In genomic region chr16:73877973-73878372, GRCm38 (mm10) we compare ENCODE assay signal across 20 mouse cellular contexts.
DNase-seq lines count a peak whose midpoint lies in the region; ATAC-seq and TF ChIP-seq lines count a peak whose summit lies in the region.
"Had no signal": no experiment of that assay in that cellular context is flagged by ENCODE, and none has a peak within 500 bp of the region (broad histone marks: within the 10 kb centered on the region; RNA-seq: fewer than 3 reads in every experiment).

No protein-coding gene starts in this region.

- H3K27me3 ChIP-seq in embryonic facial prominence, embryonic 14.5 days (replicated peaks; ENCODE audit: control insufficient read depth, insufficient read depth, low read length): no peaks in the 10 kb centered on the region
- H3K27me3 ChIP-seq in embryonic facial prominence, embryonic 10.5 days (replicated peaks; ENCODE audit: low read depth, poor library complexity, severe bottlenecking): no peaks in the 10 kb centered on the region
- H3K27me3 ChIP-seq in kidney, adult 2 months (replicated peaks; ENCODE audit: control insufficient read depth, insufficient read depth, low read length): no peaks in the 10 kb centered on the region
- H3K27me3 ChIP-seq in midbrain, postnatal 0 days (ENCODE audit: insufficient read depth, low read length): no peaks in the 10 kb centered on the region
- H3K27me3 ChIP-seq in midbrain, embryonic 16.5 days (ENCODE audit: control insufficient read depth, insufficient read depth, low read depth, low read length): no peaks in the 10 kb centered on the region
- H3K27me3 ChIP-seq: forebrain, embryonic 13.5 days; heart, embryonic 12.5 days had no signal

- TF ChIP-seq CTCF in kidney, adult 2 months (conservative IDR thresholded peaks at IDR 0.05; ENCODE audit: insufficient read depth, insufficient read length, low read depth, low read length): no peak
- no peak for TF ChIP-seq CTCF in midbrain, postnatal 0 days (IDR thresholded peaks at IDR 0.05)

- H3K4me2 ChIP-seq in embryonic facial prominence, embryonic 14.5 days (ENCODE audit: low read depth, low read length): no peak overlapping the region
- H3K4me2 ChIP-seq in midbrain, postnatal 0 days (ENCODE audit: low read depth, low read length, poor library complexity, severe bottlenecking): no peak overlapping the region
- no peak overlapping the region for H3K4me2 ChIP-seq in midbrain, embryonic 16.5 days (ENCODE audit: low read length)
- H3K4me2 ChIP-seq: forebrain, embryonic 13.5 days; heart, embryonic 12.5 days; hindbrain, embryonic 14.5 days had no signal

- H3K9me3 ChIP-seq in embryonic facial prominence, embryonic 14.5 days (ENCODE audit: control insufficient read depth, low read length): no peaks in the 10 kb centered on the region
- no peaks in the 10 kb centered on the region for H3K9me3 ChIP-seq in embryonic facial prominence, embryonic 10.5 days
- H3K9me3 ChIP-seq in midbrain, postnatal 0 days (ENCODE audit: low read length): no peaks in the 10 kb centered on the region
- H3K9me3 ChIP-seq in midbrain, embryonic 16.5 days (replicated peaks; ENCODE audit: control insufficient read depth, low read length, poor library complexity, severe bottlenecking): no peaks in the 10 kb centered on the region
- H3K9me3 ChIP-seq: forebrain, embryonic 13.5 days; G1E; heart, embryonic 12.5 days; hindbrain, embryonic 10.5 days had no signal

- no peaks in the 10 kb centered on the region for H3K4me1 ChIP-seq in embryonic facial prominence, embryonic 14.5 days (ENCODE audit: control insufficient read depth, insufficient read depth, low read length)
- H3K4me1 ChIP-seq in embryonic facial prominence, embryonic 10.5 days: no peaks in the 10 kb centered on the region
- H3K4me1 ChIP-seq in kidney, adult 2 months (ENCODE audit: control insufficient read depth, insufficient read depth, low read length): no peaks in the 10 kb centered on the region
- H3K4me1 ChIP-seq in midbrain, postnatal 0 days (ENCODE audit: insufficient read depth, low read length): no peaks in the 10 kb centered on the region
- no peaks in the 10 kb centered on the region for H3K4me1 ChIP-seq in midbrain, embryonic 16.5 days (ENCODE audit: control insufficient read depth, insufficient read depth, low read length)
- H3K4me1 ChIP-seq: forebrain, embryonic 13.5 days; heart, embryonic 12.5 days; hindbrain, embryonic 10.5 days had no signal

- no peak overlapping the region for H3K27ac ChIP-seq in embryonic facial prominence, embryonic 14.5 days (replicated peaks; ENCODE audit: low read depth, low read length)
- no peak overlapping the region for H3K27ac ChIP-seq in embryonic facial prominence, embryonic 10.5 days (replicated peaks)
- H3K27ac ChIP-seq in kidney, adult 2 months (ENCODE audit: insufficient read depth, low read depth, low read length): no peak overlapping the region
- H3K27ac ChIP-seq in midbrain, postnatal 0 days (ENCODE audit: low read depth, low read length): no peak overlapping the region
- H3K27ac ChIP-seq in midbrain, embryonic 16.5 days (ENCODE audit: low read length): no peak overlapping the region
- H3K27ac ChIP-seq: forebrain, embryonic 13.5 days; gastrocnemius, adult 2 months; hindbrain, embryonic 10.5 days; hindbrain, embryonic 14.5 days had no signal

- DNase-seq in embryonic facial prominence, embryonic 14.5 days (ENCODE audit: low spot score): peak; percentile 47
- DNase-seq in embryonic facial prominence, embryonic 10.5 days (ENCODE audit: low spot score): no peak
- DNase-seq in kidney, postnatal 14 days: peak; percentile 7
- DNase-seq in kidney, adult 2 months: no peak
- DNase-seq in midbrain, postnatal 0 days (ENCODE audit: low spot score): peak; percentile 18
- DNase-seq in mesoderm, embryonic 11.5 days (ENCODE audit: low read depth, low spot score): peak; percentile 7
- no peak for DNase-seq in cerebellum, adult 18-20 months
- DNase-seq: adrenal gland, postnatal 10 days; B cell, adult 2 months; cerebellum, adult 2 months; cerebellum, postnatal 10 days; gastrocnemius, adult 2 months; gastrocnemius, postnatal 25 days had no signal

- ATAC-seq in embryonic facial prominence, embryonic 14.5 days (ENCODE audit: low read depth): no peak
- no peak for ATAC-seq in midbrain, postnatal 0 days (ENCODE audit: low FRiP score)
- no peak for ATAC-seq in midbrain, embryonic 16.5 days
- ATAC-seq: CD4-positive, CD25-positive, alpha-beta regulatory T cell, adult 4 months; forebrain, embryonic 13.5 days had no signal

- H3K9ac ChIP-seq in embryonic facial prominence, embryonic 14.5 days (ENCODE audit: low read depth, low read length): no peak overlapping the region
- no peak overlapping the region for H3K9ac ChIP-seq in midbrain, postnatal 0 days (replicated peaks; ENCODE audit: low read length, poor library complexity, severe bottlenecking)
- H3K9ac ChIP-seq in midbrain, embryonic 16.5 days (ENCODE audit: low read depth, low read length): no peak overlapping the region
- H3K9ac ChIP-seq: forebrain, embryonic 13.5 days; heart, embryonic 12.5 days; hindbrain, embryonic 14.5 days had no signal

- TF ChIP-seq POLR2A in kidney, adult 2 months (IDR thresholded peaks at IDR 0.05; ENCODE audit: low read depth, low read length): no peak

- WGBS in embryonic facial prominence, embryonic 14.5 days: 54% methylated on average over 3 of the region's 3 CpGs
- WGBS in embryonic facial prominence, embryonic 10.5 days: 79% methylated on average over 3 of the region's 3 CpGs
- 45% methylated on average over 3 of the region's 3 CpGs for whole genome bisulfite sequencing in kidney, adult 2 months
- WGBS in midbrain, postnatal 0 days: 63% methylated on average over 3 of the region's 3 CpGs
- WGBS in midbrain, embryonic 16.5 days: 67% methylated on average over 3 of the region's 3 CpGs

- no peak overlapping the region for H3K4me3 ChIP-seq in embryonic facial prominence, embryonic 14.5 days (ENCODE audit: low read depth, low read length)
- no peak overlapping the region for H3K4me3 ChIP-seq in embryonic facial prominence, embryonic 10.5 days
- no peak overlapping the region for H3K4me3 ChIP-seq in kidney, adult 2 months (ENCODE audit: insufficient read depth, low read depth, low read length)
- no peak overlapping the region for H3K4me3 ChIP-seq in midbrain, postnatal 0 days (ENCODE audit: low read depth, low read length)
- no peak overlapping the region for H3K4me3 ChIP-seq in midbrain, embryonic 16.5 days (ENCODE audit: low read depth, low read length)
- H3K4me3 ChIP-seq: forebrain, embryonic 13.5 days; gastrocnemius, adult 2 months; heart, embryonic 12.5 days; hindbrain, embryonic 10.5 days had no signal

- no peaks in the 10 kb centered on the region for H3K36me3 ChIP-seq in embryonic facial prominence, embryonic 14.5 days (ENCODE audit: control insufficient read depth, insufficient read depth, low read length)
- no peaks in the 10 kb centered on the region for H3K36me3 ChIP-seq in embryonic facial prominence, embryonic 10.5 days (replicated peaks)
- no peaks in the 10 kb centered on the region for H3K36me3 ChIP-seq in kidney, adult 2 months (ENCODE audit: control insufficient read depth, insufficient read depth, low read length)
- H3K36me3 ChIP-seq in midbrain, postnatal 0 days (ENCODE audit: insufficient read depth, low read length): no peaks in the 10 kb centered on the region
- H3K36me3 ChIP-seq in midbrain, embryonic 16.5 days (ENCODE audit: control insufficient read depth, insufficient read depth, low read length): no peaks in the 10 kb centered on the region
- H3K36me3 ChIP-seq: G1E; heart, embryonic 12.5 days; hindbrain, embryonic 10.5 days had no signal

Comparison
In these comparisons a context has a peak if more than half of its experiments do, and no peak if none do; other contexts are left out.
1. DNase-seq: peak in embryonic facial prominence, embryonic 14.5 days (single experiment), kidney, postnatal 14 days (single experiment), midbrain, postnatal 0 days (single experiment) and mesoderm, embryonic 11.5 days (single experiment); none in embryonic facial prominence, embryonic 10.5 days (single experiment), kidney, adult 2 months (single experiment) and cerebellum, adult 18-20 months (0 of 2).